Mouse (Mus musculus) neural tube, embryonic 11.5 days (tissue): ENCODE data around the gene Bpifa5. TPM values are rescaled to one million over a fixed set of nuclear protein-coding genes. Genes with fewer than 3 reads are reported as not detected.
"Not testable (repeated sequence)": the region's sequence is repeated elsewhere in the genome, so short reads cannot be mapped to it uniquely, and the experiment has no call there.

ENCODE experiments used
- ATAC-seq: fragments of 200-750 bp; cut with Nextera tagmentation; 2 replicates; pipeline ENCODE4 v1.8.0; 2017; ENCODE audit warnings: moderate number of reproducible peaks, mild to moderate bottlenecking, moderate TSS enrichment, moderate library complexity; ENCODE audit not compliant: insufficient read depth, low FRiP score, low TSS enrichment
- DNase-seq: peaks from one replicate; pipeline ENCODE4 v3.0.0-alpha.2; 2015; ENCODE audit warnings: low spot score
- H3K27ac ChIP-seq: fragments of 300-500 bp; sonication (generic); 2 replicates; pipeline ENCODE4 v1.5.1; 2014; ENCODE audit warnings: low read depth, mild to moderate bottlenecking, low read length
- H3K27me3 ChIP-seq: fragments of 300-500 bp; sonication (generic); 2 replicates; pipeline ENCODE4 v1.6.1; 2014; ENCODE audit warnings: mild to moderate bottlenecking, low read length, mixed read lengths; ENCODE audit not compliant: control insufficient read depth, insufficient read depth
- H3K36me3 ChIP-seq: fragments of 300-500 bp; sonication (generic); 2 replicates; pipeline ENCODE4 v1.6.1; 2014; ENCODE audit warnings: mild to moderate bottlenecking, low read length, moderate library complexity, mixed read lengths; ENCODE audit not compliant: control insufficient read depth, insufficient read depth
- H3K4me1 ChIP-seq: fragments of 300-500 bp; sonication (generic); 2 replicates; pipeline ENCODE4 v1.6.1; 2014; ENCODE audit warnings: low read length, mixed read lengths; ENCODE audit not compliant: control insufficient read depth, insufficient read depth
- H3K4me2 ChIP-seq: fragments of 300-500 bp; sonication (generic); 2 replicates; pipeline ENCODE4 v1.6.1; 2014; ENCODE audit warnings: low read depth, mild to moderate bottlenecking, moderate library complexity
- H3K4me3 ChIP-seq: fragments of 300-500 bp; sonication (generic); 2 replicates; pipeline ENCODE4 v1.5.1; 2014; ENCODE audit warnings: low read depth, low read length
- H3K9ac ChIP-seq: fragments of 300-500 bp; sonication (generic); 2 replicates; pipeline ENCODE4 v1.6.1; 2014; ENCODE audit warnings: mild to moderate bottlenecking, low read length
- H3K9me3 ChIP-seq: fragments of 300-500 bp; sonication (generic); 2 replicates; pipeline ENCODE4 v1.6.1; 2016; ENCODE audit warnings: low read length; ENCODE audit not compliant: control insufficient read depth
- WGBS: fragments of 180-500 bp; shearing (Covaris S2); extraction: QIAGEN DNeasy Blood & Tissue Kit; methylation state at CpG from one replicate; pipeline ENCODE4 v1.1.7; 2014; 5-methylcytosine and 5-hydroxymethylcytosine counted together
- polyA plus RNA-seq: library from polyadenylated mRNA; unstranded; fragments of >200 nt; fragmentation: Nextera tagmentation; extraction: Ambion mirVana; gene quantifications from 2 replicates; pipeline ENCODE4 v1.2.1, GENCODE M21; 2014

The Bpifa5 gene
- polyA plus RNA-seq, 1 experiment from 2014 or later, result not detected

DNA sequence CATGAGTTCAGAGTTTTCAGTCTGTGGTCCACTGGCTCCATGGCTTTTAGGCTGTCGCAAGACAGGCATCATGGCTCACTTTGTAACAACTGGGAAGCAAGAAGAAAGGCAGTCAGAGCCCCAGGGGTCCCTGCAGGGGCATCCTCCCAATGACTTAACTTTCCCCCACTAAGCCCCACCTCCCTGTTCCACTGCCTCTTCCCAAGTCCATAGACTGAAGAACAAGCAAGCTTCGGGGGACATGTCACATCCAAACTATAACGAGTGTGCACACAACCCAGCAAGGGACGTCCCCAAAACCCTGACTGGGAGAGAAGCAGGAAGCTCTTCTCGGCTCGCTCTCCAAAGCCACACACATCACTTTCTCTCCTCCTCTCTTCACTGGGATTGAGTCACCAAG, 9.2 kb downstream of the Bpifa5 start:
- 68% methylated on average over 6 of the region's 6 CpGs for WGBS
- no peak for ATAC-seq
- H3K27me3 ChIP-seq, result no peaks in the 10 kb centered on the region

DNA sequence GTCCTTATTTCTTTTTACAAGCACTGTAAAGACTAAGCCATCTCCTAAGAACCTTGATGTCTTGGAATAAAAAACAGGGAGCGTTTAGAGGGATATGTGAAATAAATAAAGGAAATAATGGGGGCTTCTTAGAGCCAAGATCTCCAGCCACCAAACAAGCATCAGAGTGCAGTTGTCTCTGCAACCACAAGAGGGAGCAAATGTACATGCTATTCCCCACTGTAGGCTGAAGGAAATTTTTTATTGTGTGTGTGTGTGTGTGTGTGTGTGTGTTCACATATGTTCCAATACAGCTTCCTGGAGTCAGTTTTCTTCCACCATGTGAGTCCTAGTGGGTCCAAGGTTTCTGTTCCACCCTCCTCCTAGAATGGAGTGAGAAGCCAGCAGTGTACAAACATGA, 10.9 kb downstream of the Bpifa5 start:
- no peak overlapping the region for H3K27ac ChIP-seq
- no peaks in the 10 kb centered on the region for H3K9me3 ChIP-seq
- DNase-seq, result no peak
- 48% methylated on average over 1 of the region's 1 CpGs for WGBS
- H3K4me2 ChIP-seq, result no peak overlapping the region
- ATAC-seq, result no peak
- H3K36me3 ChIP-seq, result no peaks in the 10 kb centered on the region
- no peaks in the 10 kb centered on the region for H3K27me3 ChIP-seq
- no peaks in the 10 kb centered on the region for H3K4me1 ChIP-seq
- no peak overlapping the region for H3K9ac ChIP-seq
- H3K4me3 ChIP-seq, result no peak overlapping the region

More for the DNA sequence above, 9.2 kb downstream of the Bpifa5 start:
- no peak overlapping the region for H3K4me3 ChIP-seq
- no peak for DNase-seq
- no peak overlapping the region for H3K4me2 ChIP-seq
- H3K4me1 ChIP-seq, result no peaks in the 10 kb centered on the region
- H3K9me3 ChIP-seq, result no peaks in the 10 kb centered on the region
- H3K9ac ChIP-seq, result no peak overlapping the region
- no peak overlapping the region for H3K27ac ChIP-seq
- H3K36me3 ChIP-seq, result no peaks in the 10 kb centered on the region

DNA sequence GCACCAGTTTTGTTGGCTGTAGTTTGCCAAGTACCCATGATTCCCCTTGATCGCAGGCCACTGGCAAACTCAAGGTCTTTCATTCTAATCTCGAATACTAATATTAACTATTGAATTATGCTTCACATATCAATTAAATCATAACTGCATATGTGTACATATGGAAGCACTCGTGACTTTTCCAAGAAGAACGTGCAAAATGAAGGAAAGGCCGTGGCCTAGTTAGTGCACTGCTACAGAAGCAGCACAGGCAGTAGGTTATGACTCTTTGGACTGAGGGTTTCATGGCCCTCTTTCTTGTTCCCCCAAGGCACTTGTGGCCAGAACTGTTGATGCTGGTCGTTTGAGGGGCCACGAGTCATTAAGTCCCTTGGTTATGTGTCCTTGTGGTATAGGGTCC, 19.5 kb downstream of the Bpifa5 start:
- 84% methylated on average over 7 of the region's 7 CpGs for WGBS
- not testable (repeated sequence) for ATAC-seq, H3K4me1 ChIP-seq

DNA sequence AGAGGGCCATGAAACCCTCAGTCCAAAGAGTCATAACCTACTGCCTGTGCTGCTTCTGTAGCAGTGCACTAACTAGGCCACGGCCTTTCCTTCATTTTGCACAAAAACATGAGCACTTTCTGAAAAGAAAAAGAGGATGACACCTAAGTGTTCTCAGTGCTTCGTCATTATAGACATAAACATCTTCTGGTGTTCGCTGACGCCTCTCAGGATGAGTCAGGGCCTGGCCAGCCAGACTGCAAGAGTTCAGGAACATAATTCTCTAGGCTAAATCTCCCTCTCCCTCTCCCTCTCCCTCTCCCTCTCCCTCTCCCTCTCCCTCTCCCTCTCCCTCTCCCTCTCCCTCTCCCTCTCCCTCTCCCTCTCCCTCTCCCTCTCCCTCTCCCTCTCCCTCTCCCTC, 20.7 kb downstream of the Bpifa5 start:
- 70% methylated on average over 4 of the region's 4 CpGs for WGBS
- not testable (repeated sequence) for H3K9me3 ChIP-seq, H3K36me3 ChIP-seq, H3K4me3 ChIP-seq, H3K27me3 ChIP-seq, H3K9ac ChIP-seq, H3K4me2 ChIP-seq, H3K27ac ChIP-seq, DNase-seq, H3K4me1 ChIP-seq, ATAC-seq

More for the DNA sequence above, 19.5 kb downstream of the Bpifa5 start:
- H3K27me3 ChIP-seq, H3K4me2 ChIP-seq, H3K27ac ChIP-seq, H3K9me3 ChIP-seq, DNase-seq, H3K9ac ChIP-seq, H3K36me3 ChIP-seq, H3K4me3 ChIP-seq: not testable (repeated sequence)

DNA sequence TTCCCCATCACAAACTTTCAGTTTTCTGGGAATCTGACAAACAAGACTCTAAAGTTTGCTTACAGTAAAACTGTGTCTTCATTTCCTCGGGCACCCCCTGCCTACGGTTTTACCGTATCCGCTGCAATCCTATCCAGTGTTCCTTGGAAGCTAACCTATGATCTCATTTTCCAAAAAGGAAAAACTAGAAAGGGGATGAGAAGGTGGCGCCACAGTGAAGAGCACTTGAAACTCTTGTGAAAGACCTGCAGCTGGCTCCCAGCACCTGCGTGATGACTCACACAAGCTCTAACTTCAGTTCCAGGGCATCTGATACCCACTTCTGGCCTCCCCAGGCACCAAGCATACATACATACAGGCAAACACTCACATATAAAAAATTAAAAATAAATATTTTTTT, 22.9 kb downstream of the Bpifa5 start:
- WGBS, result 88% methylated on average over 6 of the region's 6 CpGs
- Histone ChIP-seq H3K9me3 (no peaks in the 10 kb centered on the region), H3K36me3 (no peaks in the 10 kb centered on the region), H3K27ac (no peak overlapping the region), H3K27me3 (no peaks in the 10 kb centered on the region), H3K4me1 (no peaks in the 10 kb centered on the region), H3K4me2 (no peak overlapping the region), H3K4me3 (no peak overlapping the region), H3K9ac (no peak overlapping the region)
- DNase-seq (no peak), ATAC-seq (no peak)

DNA sequence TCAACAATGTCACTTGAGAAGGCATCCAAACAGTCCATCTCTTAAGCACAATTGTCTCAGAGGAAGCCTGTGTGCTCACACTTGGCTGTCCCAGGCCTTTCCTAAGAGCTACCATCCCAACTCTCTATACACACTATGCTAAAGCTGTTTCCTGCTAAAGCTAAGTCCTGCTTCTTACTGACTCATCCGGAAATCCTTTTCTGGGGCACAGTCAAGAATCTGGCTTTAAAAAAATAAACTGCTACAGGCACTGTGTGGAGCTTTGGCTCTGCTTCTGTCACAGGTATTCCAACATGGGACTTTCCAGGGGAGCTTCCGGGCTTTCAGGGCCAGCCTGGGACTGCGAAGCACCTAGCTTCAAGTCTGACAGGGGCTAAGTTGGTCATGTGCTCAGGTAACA, 23.3 kb downstream of the Bpifa5 start:
- no peak overlapping the region for H3K4me3 ChIP-seq
- H3K9me3 ChIP-seq, result no peaks in the 10 kb centered on the region
- no peaks in the 10 kb centered on the region for H3K4me1 ChIP-seq
- H3K36me3 ChIP-seq, result no peaks in the 10 kb centered on the region
- no peak overlapping the region for H3K27ac ChIP-seq
- DNase-seq (no peak), ATAC-seq (no peak)
- no peaks in the 10 kb centered on the region for H3K27me3 ChIP-seq
- no peak overlapping the region for H3K4me2 ChIP-seq
- 91% methylated on average over 3 of the region's 3 CpGs for whole genome bisulfite sequencing
- no peak overlapping the region for H3K9ac ChIP-seq

DNA sequence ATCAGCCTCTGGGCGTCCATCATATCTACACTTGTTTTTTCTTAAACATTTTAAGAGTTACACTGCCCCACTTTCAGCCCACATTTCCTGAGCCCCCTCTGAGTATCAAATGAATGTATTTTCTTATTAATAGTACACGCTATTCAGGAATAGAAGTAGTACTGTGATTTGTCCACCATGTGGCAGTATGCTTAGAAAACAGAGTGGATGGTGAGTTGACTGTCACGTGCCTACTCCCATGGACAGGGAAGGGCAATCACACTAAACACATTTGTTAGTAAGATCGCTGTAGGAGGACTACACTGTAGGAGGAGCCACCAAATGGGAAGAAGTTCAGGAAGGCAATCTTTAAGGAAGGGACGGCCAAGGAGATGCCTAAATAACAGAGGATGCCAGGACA, 25.1 kb downstream of the Bpifa5 start:
- Histone ChIP-seq H3K4me1 (no peaks in the 10 kb centered on the region), H3K27me3 (no peaks in the 10 kb centered on the region), H3K4me3 (no peak overlapping the region), H3K27ac (no peak overlapping the region), H3K36me3 (no peaks in the 10 kb centered on the region), H3K9ac (no peak overlapping the region), H3K9me3 (no peaks in the 10 kb centered on the region), H3K4me2 (no peak overlapping the region)
- 42% methylated on average over 5 of the region's 5 CpGs for WGBS
- no peak for ATAC-seq
- no peak for DNase-seq

DNA sequence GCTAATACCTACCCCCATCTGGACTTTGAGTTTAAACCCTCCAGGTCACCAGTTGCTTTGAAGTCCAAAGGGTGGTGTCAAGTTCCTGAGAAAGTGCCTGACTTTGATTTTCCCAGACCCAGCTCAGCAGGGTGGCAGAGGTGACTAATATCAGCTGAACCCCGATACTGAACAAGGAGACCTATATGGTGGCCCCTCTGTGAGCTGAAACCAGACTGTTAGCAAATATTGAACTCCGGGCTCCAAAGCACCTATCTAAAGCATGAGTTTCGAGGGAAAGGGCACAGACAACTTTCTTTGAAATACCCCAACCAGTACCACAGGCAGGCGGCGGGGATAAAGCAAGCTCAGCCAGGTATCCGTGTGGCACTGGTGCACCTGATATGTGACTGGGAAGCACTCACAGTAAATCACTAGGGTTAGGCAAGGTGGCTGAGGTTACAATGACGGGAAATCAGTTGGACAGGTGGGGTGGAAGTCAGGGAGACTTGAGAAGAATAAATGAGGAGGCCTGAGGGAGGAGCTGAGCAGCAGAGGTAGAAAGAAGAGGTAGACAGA, 27.5 kb downstream of the Bpifa5 start:
- Histone ChIP-seq H3K4me3 (no peak overlapping the region), H3K27ac (no peak overlapping the region), H3K9ac (no peak overlapping the region), H3K9me3 (no peaks in the 10 kb centered on the region), H3K4me2 (no peak overlapping the region), H3K4me1 (no peaks in the 10 kb centered on the region), H3K27me3 (no peaks in the 10 kb centered on the region), H3K36me3 (no peaks in the 10 kb centered on the region)
- ATAC-seq (no peak), DNase-seq (no peak)
- 86% methylated on average over 7 of the region's 7 CpGs for WGBS

DNA sequence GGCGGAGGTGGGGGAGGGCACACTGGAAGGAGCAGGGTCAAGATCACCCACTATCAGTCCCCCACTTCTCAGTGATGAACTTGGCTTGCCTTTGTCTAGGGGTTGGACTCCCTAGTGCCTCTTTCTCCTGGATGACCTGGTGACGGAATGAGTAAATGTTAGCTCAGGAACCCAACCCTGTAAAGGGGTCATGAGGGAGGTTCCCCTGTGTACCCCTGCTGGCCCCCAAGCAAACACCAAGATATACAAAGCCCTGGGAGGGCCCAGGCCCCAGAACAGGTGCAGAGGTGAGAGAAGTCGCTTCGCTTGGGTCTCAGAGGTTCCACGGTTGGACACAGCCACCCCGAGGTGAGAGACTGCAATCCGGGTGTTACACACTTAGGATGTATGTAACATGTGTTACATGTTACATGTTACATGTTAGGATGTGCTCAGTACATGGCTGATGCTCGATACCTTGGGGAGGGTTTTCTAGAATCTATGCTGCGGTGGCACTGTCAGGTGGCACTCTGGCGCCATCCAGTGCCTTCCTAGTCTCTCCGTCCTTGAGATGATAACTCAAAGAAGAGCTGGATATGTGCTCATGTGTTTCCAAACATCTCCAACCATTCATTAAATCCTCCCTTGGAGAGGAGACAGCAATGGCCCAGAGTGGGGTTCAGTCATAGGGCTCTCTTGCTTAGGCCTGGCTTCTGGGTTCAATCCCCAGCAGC, 28.3 kb downstream of the Bpifa5 start, which contains the start of gene Bpifb1:
TSS of gene Bpifb1 (plus strand) at position 273 of the 713 bp plus-strand sequence.
- no peak for ATAC-seq
- WGBS, result 89% methylated on average over 11 of the region's 11 CpGs
- H3K4me2 ChIP-seq, result no peak within 1 kb of the TSS
- H3K9me3 ChIP-seq, result no peaks in the 10 kb centered on the region
- no peaks in the 10 kb centered on the region for H3K36me3 ChIP-seq
- no peak within 1 kb of the TSS for H3K27ac ChIP-seq
- H3K9ac ChIP-seq, result no peak within 1 kb of the TSS
- H3K4me1 ChIP-seq, result no peaks in the 10 kb centered on the region
- no peak for DNase-seq
- no peak within 1 kb of the TSS for H3K4me3 ChIP-seq
- H3K27me3 ChIP-seq, result no peaks in the 10 kb centered on the region
